Mouse (Mus musculus) spleen, embryonic (tissue): ENCODE data around the gene Fbxl17.

Experiments used
- CTCF ChIA-PET: fragments of 350-600 bp; sonication (Branson Sonifier 250); formaldehyde crosslinking; loops from one replicate; lab custom pipeline; 2022; lab: Charles Lee

Gene Fbxl17

DNA sequence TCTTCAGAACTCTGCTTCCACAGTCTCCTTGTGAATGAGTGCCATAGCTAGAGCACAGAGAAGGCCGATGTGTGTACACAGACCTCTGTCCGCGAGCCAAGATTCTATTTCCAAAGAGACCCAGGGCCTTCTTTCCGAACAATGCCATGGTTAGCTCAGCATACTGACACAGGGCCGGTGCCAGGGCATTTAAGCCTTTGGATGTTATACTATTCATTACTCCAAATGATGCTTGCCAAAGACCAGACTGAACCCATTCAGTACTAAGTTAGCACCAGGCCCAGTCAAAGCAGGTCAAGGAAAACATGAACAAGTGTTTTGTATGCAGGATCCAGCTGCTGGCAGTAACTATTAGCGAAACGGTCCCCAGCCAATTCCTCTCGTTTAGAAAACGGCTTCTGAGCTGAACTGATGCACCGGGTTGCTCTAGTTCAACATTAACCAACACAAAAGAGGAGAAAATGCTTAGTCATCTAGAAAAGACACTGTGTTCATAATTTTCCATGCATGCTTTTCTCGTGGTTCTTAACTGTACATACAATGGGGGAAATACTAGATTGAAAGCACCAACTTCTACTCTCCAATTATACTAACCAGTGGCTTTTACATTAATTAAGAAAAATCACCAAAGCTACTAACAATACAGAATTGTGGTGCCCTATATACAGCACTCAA lies 214.4 kb downstream of the Fbxl17 start:
- CTCF ChIA-PET: no interaction called here

DNA sequence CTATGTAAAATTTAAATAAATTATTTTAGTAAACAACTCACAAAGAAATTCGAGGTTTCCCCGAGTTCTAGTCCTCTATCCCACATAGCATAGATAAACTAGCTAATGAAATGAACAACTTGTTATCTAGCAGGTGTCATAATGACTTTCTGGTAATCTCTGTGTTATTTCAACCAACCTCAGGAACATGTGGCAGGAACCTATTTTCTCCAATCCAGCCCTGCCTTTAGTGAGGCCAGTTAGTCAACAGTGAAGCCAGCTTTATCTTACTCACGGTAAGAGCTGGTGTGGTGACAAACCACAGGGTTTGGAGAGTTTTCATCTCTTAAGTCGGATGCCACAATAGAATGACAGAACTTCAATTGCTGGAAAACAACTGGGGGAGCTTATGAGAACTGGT lies 215.7 kb downstream of the Fbxl17 start:
- CTCF ChIA-PET: no interaction called here

DNA sequence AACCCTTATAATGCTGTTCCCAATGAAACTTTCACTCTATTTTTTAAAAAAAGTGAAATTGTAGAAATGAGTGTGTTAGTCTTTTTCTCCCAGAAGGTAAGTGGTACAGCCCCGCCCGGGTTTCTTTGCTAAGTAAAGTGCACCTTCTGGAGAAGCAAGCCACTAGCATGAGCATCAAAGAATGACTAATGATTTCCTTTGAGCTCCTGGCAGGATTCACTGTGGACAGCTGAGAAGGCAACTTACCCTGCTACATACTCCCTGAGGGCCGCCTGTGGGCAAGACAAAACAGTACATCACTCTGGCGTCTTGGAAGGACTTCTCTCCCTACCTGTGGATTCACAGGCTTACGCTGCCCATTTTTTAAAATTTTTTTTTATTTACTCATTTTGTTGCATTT lies 217.8 kb downstream of the Fbxl17 start:
- CTCF ChIA-PET: no interaction called here

DNA sequence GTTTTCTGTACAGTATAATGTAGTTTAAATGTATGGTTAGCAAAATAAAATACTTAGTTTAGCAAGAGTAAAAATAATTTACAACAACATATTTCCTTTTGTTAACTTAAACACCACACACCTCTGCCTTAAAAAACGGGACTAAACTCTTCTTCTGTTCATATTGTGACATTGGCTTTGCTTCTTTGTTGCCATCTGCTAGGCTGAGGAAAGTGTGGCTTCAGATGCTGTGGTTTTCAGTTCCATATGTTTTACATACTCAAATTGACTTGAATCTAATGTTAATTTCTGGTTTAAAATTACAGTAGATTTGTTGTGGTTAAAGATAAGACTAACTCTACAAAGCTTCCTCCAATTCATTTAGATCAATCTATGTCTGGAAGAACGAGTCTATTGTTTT lies 218.8 kb downstream of the Fbxl17 start:
- CTCF ChIA-PET: interaction anchor here (0.5 kb wide), 1 partner anchor 18 kb away, joined by 3 read pairs; no protein-coding TSS in a partner anchor

DNA sequence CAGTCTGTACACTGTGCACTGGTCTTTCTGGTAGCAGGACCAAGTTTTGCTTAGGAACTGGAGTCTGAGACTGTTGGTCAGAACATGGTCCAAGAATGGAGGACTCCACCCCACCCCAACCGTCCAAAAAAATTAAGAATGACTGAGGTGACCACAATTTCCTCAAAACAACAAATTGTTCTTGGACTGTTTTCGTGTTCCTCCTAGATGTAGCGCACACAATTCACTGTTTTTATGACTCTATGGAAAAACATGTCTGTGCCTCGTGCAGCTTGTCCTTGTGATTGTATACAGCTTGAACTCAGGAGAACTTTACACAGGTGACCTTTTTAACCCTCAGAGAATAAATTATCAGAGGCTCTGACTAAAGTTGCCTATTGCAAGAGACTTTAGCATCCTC lies 220.7 kb downstream of the Fbxl17 start:
- CTCF ChIA-PET: no interaction called here

DNA sequence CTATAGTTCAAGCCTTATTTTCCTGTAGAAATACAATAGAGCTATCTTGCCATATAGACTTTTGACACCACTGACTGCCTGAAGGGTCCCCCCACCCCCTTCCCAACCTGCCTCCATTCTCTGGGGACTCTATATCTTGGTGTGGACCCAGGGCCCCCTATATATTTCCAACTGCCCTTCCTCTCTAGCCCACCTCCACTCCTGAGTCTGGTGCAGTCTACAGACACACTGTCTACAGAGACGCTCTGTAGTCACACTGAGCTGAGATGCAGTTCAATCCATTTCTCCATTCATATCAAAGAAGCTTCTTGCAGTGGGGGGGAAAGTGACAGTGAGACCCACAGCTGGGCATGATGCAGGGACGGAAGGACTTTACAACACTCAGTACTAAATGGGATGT lies 226.5 kb downstream of the Fbxl17 start:
- CTCF ChIA-PET: no interaction called here

DNA sequence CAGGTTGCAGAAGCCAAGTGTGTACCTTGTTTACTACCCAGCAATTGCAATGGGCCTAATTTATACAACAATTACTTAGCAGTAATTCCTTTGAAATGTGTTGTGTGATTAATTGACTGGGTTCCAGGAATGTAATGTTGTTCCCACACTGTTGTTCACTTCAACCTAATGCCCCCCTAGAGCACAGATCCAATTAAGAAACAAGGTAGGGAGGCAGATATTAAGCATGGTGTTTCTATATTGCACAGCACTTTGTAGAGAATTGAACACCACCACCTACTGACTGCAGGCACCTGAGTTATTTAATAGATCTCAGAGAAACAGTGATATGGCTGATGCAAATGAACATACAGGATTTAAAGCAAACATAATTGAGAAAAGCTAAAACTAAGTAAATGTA lies 226.9 kb downstream of the Fbxl17 start:
- CTCF ChIA-PET: no interaction called here

DNA sequence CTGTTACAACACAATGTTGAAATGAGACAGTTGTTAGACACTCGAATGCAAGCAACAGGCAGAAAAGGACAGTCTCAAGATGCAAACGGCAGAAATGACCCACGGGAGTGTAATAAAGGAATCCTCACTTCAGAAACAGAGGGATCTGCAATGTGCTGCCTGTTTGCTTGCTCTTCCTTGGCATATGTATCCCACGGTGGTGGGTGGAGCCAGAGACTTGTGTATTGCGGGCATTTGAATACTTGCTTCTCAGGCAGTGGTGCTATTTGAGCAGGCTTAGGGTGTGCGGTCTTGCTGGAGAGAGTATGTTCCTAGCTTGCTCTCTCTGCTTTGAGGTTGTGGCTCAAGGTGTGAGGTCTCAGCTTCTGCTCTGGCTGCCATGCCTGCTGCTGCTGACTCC lies 228.8 kb downstream of the Fbxl17 start:
- CTCF ChIA-PET: interaction anchor here (0.7 kb wide), 1 partner anchor 280 kb away, joined by 3 read pairs; no protein-coding TSS in a partner anchor

DNA sequence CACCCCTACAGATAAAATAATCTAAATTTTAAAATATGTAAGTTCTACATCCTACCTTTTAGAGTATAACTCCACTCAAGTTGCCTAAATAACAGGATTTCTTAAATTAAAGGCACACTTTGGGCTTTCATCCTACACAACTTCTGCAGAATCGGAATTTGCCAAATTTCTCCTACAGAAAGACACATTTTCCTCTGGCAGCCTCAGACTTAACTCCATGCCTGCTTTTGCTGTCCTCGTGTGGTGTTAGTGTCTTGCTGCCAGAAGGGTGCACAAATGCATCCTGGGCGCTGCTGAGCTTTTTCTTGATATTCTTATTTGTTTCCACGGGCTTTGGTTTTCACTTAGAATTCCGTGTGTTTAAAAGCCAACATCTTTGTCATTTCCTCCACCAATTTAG lies 229.3 kb downstream of the Fbxl17 start:
- CTCF ChIA-PET: no interaction called here

DNA sequence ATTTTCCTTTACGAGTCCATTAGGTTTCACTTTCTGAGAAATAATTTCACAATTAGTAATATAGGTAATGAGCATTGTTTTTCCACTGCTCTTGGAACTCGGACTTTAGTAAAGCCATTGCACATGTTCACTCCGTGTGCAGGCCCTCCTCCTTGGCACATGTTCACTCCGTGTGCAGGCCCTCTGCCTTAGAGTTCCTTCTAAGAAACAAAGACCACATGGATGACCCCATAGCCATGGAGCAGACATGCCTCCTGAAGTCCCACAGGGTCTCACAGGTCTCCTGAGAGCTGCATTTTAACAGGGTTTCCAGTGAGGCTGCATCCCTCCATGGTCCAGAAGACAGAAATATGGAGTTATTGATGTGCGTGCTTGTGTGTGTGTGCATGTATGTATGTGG lies 237.1 kb downstream of the Fbxl17 start:
- CTCF ChIA-PET: no interaction called here

DNA sequence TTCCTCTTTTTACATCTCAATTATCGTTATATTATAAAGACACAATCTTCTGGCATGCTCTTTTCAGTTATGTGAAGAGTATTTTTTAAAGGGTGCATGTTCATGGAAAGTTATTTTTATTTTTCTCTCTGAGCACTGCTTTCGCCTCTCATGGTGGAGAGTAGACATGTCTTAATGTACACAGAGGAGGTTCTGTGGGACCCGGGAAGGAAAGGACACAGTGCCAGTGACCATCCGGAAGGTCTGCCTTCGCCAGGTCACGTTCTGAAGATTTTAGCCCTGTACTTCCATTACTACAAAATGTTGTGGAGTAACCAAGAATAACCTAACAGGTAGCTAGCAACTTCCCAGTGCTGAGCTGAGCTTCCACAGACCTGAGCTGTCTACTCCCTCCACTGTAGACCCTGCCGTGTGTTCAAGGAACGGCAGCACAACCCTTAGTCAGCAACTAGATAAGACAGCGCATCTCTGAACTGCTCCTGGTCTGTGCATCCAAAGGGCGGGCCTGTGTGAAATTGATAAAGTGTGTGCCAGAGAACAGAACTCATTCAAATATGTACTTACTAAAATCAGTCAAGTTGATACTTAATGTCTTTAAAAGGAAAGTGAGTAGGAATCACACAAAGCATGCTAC lies 238.2 kb downstream of the Fbxl17 start:
- CTCF ChIA-PET: no interaction called here

DNA sequence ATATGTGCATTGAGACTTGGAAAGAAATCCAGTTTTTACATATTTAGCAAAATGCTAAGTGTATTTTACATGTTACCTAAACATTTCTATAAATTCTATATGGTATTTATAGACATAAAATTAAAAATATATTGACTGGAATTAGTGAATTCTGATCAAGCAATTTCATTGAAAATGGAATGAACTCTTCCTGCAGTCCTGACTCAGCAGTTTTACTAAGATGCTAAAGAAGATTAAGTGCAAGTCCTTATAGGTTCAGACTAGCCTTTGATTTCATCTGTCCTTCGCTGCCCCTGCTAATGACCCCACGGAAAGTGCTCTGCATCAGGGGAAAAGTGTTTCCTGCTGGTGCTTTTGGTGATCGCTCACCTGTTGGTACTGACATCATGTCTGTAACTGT lies 240.7 kb downstream of the Fbxl17 start:
- CTCF ChIA-PET: no interaction called here

DNA sequence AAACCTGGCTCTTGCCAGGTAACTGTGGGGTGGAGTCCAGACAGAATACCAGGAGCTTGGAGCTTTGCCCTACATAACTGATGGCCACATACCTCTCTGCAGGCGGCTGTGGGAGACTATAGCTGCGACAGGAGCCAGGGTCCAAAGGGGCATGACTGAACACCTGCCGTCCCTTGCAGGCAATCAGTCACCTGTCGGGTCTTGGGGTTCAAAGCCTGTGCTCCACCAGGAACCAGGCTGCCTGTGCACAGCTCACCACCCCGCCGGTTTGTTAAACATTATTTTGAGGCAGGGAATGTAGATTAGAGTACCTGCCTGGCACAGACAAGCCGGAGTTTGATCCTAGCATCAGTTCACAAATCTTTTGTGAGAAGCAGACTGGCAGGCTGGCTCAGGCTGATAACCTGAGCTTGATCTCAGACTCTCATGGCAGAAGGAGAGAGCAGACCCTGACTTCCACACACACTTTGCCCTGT lies 253.6 kb downstream of the Fbxl17 start:
- CTCF ChIA-PET: no interaction called here

DNA sequence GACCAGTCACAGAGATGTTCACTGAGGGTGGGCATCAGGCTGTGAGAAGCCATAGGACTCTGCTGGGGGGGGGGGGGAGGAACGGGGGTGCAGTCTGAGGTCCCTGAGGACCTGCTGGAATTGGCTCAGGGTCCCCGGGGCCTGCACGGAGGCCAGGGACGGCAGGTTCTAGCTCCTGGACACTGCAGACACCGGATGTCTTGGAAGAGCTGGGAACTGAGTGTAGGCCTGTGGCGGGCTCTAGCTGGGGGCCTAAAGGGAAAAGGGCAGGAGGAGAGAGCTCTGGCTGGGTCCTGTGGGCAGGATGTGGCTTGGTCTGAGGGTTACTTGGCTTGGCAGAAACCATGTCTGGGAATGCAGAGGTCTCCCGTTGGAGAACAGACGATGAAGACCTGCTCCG lies 254.3 kb downstream of the Fbxl17 start:
- CTCF ChIA-PET: no interaction called here

DNA sequence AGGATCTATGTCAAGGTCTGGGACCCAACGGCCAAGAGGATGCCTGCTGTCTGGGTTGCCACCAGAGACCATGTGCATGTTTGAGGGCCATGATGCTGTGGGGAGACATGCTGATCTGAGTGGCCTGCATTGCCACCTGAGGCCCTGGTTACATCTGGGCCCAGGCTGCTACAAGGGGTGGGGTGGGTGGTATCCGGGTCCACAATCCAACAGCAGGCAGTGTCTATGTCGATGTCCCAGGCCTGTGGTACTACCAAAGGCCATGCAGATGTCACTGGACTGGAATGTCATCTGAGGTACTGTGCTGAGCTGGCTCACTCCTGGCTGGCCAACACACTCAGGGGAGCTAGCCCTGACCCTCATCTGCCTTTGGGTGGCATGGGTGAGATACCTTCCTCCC lies 257.1 kb downstream of the Fbxl17 start:
- CTCF ChIA-PET: no interaction called here

DNA sequence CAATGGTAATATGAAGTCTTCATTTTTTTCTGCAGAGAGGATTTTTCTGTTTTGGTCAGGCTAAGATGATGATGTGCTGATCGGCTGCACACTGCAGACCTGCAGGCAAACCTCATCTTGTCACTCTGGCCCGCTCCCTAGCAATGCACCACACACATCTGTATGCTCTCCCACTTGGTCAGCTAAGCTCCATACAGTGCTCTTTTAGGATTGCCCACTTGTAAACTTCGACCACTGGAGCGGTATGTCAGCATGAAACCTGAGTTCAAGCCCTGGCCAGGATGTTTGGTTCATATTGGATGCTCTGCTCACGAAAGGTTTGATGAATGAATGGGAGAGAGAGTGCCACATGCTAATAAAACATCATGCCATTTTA lies 259.1 kb downstream of the Fbxl17 start:
- CTCF ChIA-PET: no interaction called here

DNA sequence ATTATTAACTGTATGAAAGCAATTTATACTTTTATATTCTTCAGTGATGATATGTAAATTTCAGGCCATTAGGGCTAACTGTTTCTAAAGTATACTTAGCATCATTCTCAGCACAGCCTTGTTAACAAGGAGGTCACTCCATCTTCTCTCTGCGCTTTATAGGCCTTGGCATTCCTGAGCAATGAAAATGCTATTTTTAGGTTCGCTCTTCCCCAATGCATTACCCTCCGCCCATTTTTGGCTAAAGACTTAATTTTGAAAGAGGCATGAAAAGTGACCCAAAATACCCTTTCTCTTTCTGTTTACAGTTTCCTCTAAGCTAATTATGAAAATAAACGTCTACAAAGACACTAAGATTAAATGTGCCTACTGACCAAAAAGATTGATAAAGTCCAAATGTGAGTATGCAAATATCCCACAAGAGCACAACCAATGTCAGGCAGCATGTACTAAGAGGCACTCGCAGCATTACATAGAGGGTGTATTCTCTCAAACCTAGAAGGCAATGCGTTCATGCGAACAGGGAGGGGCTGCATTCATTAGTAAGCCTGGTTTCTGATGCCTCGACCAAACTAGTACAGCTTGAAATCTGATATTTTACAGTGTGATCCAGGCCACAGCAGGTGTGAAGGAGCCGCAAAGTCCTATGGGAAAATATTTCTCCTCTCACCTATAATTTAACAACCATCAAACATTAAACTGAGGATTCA lies 259.6 kb downstream of the Fbxl17 start:
- CTCF ChIA-PET: no interaction called here

DNA sequence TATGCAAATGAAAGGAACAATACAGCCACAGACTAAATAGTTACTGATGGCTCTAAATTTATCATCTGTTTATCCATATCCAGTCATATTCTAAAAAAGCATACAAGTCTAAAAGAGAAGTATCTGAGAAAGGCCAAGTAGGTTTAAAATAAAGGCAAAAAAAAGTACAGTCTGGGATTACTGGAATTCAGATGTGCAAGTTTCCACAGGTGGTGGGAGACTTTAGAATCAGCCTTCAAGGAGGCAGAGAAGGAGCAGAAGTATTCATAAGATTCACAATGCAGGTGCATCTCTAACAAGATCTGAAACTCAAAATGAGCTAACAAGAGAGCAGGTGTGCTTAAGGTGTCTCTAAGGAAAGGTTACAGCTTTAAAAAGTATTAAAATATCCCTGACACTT lies 263.0 kb downstream of the Fbxl17 start:
- CTCF ChIA-PET: no interaction called here

DNA sequence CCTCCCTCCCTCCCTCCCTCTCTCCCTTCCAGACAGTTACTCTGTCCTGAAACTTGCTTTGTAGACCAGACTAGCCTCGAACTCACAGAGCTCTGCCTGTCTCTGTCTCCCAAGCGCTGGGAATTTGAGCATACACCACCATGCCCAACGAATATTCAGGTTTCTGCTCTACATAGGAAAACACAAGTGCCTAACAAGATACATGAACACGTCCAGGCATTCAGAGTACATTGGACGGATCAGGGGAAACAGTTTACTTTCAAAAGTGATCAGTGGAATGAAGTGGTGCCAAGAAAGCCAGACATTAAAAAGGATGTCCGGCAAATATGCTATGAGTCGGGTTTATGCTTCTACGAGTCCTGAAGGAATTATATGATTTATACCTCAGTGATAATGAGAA lies 263.6 kb downstream of the Fbxl17 start:
- CTCF ChIA-PET: no interaction called here

DNA sequence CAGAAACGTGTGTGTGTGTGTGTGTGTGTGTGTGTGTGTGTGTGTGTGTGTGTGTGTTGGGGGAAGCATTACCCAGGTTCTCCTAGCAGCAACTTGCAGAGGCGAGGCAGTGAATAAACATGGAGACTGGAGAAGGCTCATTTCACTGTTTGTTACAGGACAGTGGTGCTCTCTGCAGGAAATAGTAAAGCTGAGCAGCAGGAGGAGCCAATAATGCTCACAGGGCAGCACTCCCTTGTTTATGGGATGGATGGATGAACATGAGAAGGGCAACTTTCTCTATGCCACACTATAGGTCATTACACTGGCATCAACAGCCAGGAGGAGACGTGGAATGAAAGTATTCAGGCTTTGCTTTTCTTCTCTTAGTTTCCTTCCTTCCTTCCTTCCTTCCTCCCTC lies 264.0 kb downstream of the Fbxl17 start:
- CTCF ChIA-PET: interaction anchor here (0.6 kb wide), 1 partner anchor 52 kb away, joined by 4 read pairs; no protein-coding TSS in a partner anchor

DNA sequence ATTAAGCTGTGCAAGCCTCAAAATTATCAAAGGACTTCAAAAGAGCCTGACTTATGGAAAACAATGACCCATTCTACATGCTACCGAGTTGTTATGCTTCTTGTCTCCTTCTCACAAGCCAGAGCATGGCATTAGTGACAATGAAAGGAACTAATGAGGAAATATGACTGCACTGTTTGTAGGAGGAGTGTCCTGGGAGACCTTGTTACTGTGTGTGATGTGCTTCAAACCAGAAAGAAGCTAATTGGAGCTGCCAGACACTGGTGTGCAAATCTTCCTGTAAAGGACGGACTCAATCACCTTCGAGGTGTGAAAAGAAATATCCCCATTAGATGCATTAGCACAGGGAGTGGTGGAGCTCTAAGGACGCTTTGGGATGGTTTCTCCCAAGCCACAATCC lies 270.7 kb downstream of the Fbxl17 start:
- CTCF ChIA-PET: no interaction called here

DNA sequence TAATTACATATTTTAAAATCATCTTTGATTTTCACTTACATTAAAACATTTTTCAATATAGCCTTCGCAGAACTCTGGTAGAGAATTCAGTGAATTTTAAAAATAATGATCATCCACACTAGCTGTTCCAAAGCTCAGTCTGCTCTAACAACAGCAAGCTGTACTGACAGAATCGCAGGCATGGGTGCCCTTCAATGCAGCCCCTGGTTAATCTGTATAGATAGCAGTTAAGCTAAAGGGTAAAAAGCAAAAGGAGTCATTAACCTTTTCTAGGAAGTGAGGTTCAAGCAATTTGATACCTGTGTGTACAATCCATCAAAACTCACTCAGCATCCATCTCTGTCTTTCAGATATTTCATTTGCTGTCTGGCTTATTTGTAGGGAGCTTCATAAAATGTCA lies 273.4 kb downstream of the Fbxl17 start:
- CTCF ChIA-PET: no interaction called here

DNA sequence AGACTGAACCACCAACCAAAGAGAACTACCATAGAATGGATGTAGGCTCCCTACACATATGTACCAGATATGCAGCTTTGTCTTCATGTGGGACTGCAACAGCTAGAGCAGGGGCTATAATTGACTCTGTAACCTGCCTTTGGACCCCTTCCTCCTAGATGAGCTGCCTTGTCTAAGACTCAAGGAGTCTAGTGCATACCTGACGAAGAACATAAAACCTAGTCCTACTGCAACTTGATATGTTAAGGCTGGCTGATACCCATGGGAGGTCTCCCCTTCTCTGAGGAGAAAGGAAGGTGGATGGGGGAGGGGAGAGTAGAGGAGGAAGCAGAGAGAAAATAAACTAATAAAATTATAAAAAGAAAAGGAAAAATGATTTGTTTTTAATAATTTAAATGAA lies 273.9 kb downstream of the Fbxl17 start:
- CTCF ChIA-PET: no interaction called here
